Mouse (Mus musculus): ENCODE results near the gene Sapcd2. TPM values are rescaled to one million over a fixed set of nuclear protein-coding genes. Genes with fewer than 3 reads are reported as not detected.

Gene Sapcd2
- total RNA-seq (2023): 1.1 TPM

DNA sequence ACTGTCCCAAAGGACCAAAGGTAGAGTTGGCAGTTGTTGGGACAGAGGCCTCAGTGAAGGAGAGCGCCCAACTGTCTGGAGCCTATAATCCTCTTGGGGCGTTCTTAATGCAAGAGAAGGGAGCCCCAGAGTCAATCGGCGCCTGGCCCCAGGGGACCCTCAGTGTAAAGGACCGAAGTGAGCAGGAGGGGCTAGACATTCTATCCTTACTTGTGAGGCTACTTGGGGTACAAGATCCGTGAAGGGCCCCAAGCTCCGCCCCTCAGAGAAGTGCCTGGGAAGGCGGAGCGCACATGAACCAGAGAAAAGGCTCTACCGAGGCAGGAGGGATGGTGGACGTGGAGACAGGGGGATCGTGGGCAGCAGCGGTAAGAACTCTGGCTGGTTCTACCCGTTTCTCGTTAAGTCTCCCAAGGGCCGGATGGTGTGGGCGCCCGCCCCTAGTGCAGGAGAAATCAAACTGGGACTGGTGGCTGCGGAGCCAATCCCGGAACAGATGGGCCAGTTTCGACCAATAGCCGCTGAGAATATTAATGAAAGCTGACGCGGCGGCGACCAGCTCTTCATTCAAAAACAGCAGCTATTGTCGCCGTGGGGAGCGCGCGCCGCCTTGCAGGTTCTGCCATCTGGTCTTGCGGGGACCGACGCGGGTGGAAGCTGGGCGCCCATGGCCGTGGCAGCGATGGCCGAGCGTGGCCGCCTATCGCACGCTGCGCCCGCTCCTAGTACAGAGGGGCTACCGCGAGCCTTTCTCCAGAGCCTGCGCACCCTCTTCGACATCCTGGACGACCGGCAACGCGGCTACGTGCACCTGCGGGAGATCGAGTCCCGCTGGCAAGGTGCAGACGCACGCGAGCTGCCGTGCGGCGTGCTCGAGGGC lies at the start of gene Sapcd2:
Gene Sapcd2 (plus strand): TSS at position 558 of the 880 bp plus-strand sequence.

GRCm38 (mm10) chr2:25332286-25333160 lies 39.6 kb upstream of the Sapcd2 start, which contains the start of gene Man1b1:
Gene Man1b1 (plus strand): TSS chr2:25332338.

DNA sequence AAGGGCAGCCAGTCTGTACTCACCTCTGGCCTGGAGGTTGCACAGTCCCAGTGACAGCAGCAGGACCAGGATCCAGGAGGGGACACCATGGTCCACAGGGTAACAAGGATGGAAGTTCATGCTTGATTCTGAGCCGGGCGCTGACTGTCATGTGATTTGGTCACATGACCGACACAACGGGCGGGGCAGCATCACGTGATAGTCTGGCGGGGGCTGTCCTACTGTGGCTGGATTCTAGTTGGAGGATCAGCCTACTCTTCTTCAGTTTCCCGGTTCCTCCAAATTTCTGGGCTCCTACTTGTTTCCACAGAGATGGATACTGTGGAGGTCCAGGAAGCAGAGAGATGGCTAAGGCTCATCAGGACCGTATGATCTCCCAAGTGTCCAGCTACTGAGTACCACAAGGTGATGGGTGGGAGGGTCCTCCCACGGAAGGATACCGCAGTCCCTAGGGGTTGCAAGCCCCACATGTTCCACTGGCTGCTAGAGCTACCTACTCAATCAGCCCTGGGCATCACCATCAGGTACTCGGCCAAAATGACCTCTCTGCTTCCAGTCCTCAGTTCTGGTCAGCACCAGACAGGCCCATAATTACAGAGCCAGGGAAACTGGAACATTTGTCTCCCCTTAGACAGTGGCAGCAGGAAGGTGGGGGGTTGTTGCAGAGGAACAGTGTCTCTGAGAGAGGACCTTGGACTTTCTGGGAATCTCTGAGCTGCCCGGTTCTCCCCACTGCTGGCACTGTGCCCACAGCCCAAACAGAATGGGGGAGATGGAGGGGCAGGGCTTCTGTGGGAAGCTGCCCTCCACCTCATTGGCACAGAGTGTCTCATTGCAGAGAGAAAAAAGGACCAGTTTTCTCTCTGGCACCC lies 15.7 kb upstream of the Sapcd2 start, which contains the start of gene Dpp7:
Gene Dpp7 (minus strand): TSS at position 152 of the 872 bp plus-strand sequence.

GRCm38 (mm10) chr2:25365091-25365761 lies 6.9 kb upstream of the Sapcd2 start, which contains the start of gene Uap1l1:
Gene Uap1l1 (minus strand): TSS chr2:25365682.

GRCm38 (mm10) chr2:25395721-25396596 lies 23.8 kb downstream of the Sapcd2 start, which contains the start of gene Entpd2:
Gene Entpd2 (plus strand): TSS chr2:25395874.

GRCm38 (mm10) chr2:25399051-25399450 lies 26.9 kb downstream of the Sapcd2 start, which contains the start of gene Npdc1:
Gene Npdc1 (plus strand): TSS chr2:25399351.

DNA sequence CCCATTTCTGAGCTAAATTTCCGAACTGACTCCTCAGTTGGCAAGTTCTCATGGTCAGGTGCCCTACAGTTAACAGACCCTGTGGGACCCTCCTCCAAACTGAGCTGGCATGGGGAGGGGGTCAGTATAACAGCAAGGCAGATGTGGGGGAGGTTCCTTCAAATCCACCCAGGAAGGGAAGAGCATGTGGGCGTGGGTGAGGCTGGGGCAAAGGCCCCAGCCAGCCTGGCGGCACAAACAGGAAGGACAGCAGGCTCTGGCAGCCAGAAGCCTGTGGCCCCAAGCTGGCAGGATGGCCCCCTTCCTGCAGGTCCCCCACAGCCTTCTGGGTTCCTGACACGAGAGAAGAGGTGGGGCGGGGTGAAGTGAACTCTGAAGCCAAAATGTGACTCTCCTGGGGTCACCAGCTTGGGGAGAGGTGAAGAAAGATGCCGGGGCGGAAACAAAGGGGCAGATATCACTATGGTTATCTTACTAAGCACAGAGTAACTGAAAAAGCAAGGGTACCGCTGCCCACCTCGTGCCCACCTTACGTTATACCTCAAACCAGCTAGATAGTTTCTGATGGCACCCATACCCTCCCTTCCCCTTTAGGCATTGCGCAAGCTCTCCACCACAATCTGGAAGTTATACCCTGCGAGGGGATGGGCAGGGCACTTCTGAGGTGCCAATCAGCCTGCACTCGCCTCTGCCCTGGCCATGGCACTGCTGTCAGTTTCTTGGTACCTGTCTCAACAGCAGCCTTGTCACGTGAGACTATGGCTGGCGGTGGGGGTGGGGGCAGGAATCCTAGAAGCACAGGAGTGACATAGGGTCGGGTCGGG lies 50.7 kb downstream of the Sapcd2 start, which contains the start of gene Fut7:
Gene Fut7 (plus strand): TSS at position 681 of the 824 bp plus-strand sequence.

Other genes starting within 250 kb of the Sapcd2 start
- 7.0 TPM for gene Nrarp, start 191.6 kb upstream of the Sapcd2 start, total RNA-seq (2023)
- gene Tor4a, start 175.4 kb upstream of the Sapcd2 start, total RNA-seq (2023): 14.4 TPM
- 53.8 TPM for gene Nelfb, start 160.8 kb upstream of the Sapcd2 start, total RNA-seq (2023)
- gene Stpg3, start 157.7 kb upstream of the Sapcd2 start, total RNA-seq (2023): not detected
- not detected for gene Fam166a, start 153.6 kb upstream of the Sapcd2 start, total RNA-seq (2023)
- gene Tubb4b, start 147.6 kb upstream of the Sapcd2 start, total RNA-seq (2023): 103 TPM
- gene Slc34a3, start 138.0 kb upstream of the Sapcd2 start, total RNA-seq (2023): not detected
- not detected for gene Rnf224, start 135.5 kb upstream of the Sapcd2 start, total RNA-seq (2023)
- gene Rnf208, start 130.1 kb upstream of the Sapcd2 start, total RNA-seq (2023): 0.50 TPM
- not detected for gene Cysrt1, start 129.9 kb upstream of the Sapcd2 start, total RNA-seq (2023)
- 12.5 TPM for gene AL732309.1, start 125.5 kb upstream of the Sapcd2 start, total RNA-seq (2023)
- gene Tmem203, start 116.9 kb upstream of the Sapcd2 start, total RNA-seq (2023): 19.2 TPM
- 19.1 TPM for gene Tprn, start 109.7 kb upstream of the Sapcd2 start, total RNA-seq (2023)
- gene Ssna1, start 99.9 kb upstream of the Sapcd2 start, total RNA-seq (2023): 29.1 TPM
- gene Anapc2, start 99.8 kb upstream of the Sapcd2 start, total RNA-seq (2023): 100 TPM
- not detected for gene Tmem210, start 84.2 kb upstream of the Sapcd2 start, total RNA-seq (2023)
- gene Lrrc26, start 82.4 kb upstream of the Sapcd2 start, total RNA-seq (2023): not detected
- gene Grin1, start 53.1 kb upstream of the Sapcd2 start, total RNA-seq (2023): not detected
- gene Man1b1, start 40.0 kb upstream of the Sapcd2 start, total RNA-seq (2023): 44.3 TPM
- 16.8 TPM for gene Dpp7, start 16.0 kb upstream of the Sapcd2 start, total RNA-seq (2023)
- 5.7 TPM for gene Uap1l1, start 6.6 kb upstream of the Sapcd2 start, total RNA-seq (2023)
- gene Entpd2, start 23.6 kb downstream of the Sapcd2 start, total RNA-seq (2023): not detected
- 2.2 TPM for gene Npdc1, start 27.0 kb downstream of the Sapcd2 start, total RNA-seq (2023)
- 0.67 TPM for gene Fut7, start 50.9 kb downstream of the Sapcd2 start, total RNA-seq (2023)
- gene Abca2, start 56.4 kb downstream of the Sapcd2 start, total RNA-seq (2023): 67.3 TPM
- gene Clic3, start 84.5 kb downstream of the Sapcd2 start, total RNA-seq (2023): not detected
- gene Paxx, start 88.8 kb downstream of the Sapcd2 start, total RNA-seq (2023): 74.0 TPM
- not detected for gene Ptgds, start 97.7 kb downstream of the Sapcd2 start, total RNA-seq (2023)
- not detected for gene Lcn12, start 121.6 kb downstream of the Sapcd2 start, total RNA-seq (2023)
- 61.4 TPM for gene Fbxw5, start 128.4 kb downstream of the Sapcd2 start, total RNA-seq (2023)
- gene C8g, start 129.4 kb downstream of the Sapcd2 start, total RNA-seq (2023): 0.50 TPM
- 35.1 TPM for gene Traf2, start 174.6 kb downstream of the Sapcd2 start, total RNA-seq (2023)
- 98.0 TPM for gene Edf1, start 185.5 kb downstream of the Sapcd2 start, total RNA-seq (2023)
- 2.7 TPM for gene Mamdc4, start 202.5 kb downstream of the Sapcd2 start, total RNA-seq (2023)
- gene Phpt1, start 202.9 kb downstream of the Sapcd2 start, total RNA-seq (2023): 25.7 TPM
- 0.38 TPM for gene Ajm1, start 209.4 kb downstream of the Sapcd2 start, total RNA-seq (2023)
- gene Rabl6, start 236.2 kb downstream of the Sapcd2 start, total RNA-seq (2023): 100 TPM
- not detected for gene Ccdc183, start 245.4 kb downstream of the Sapcd2 start, total RNA-seq (2023)
- gene Tmem141, start 249.7 kb downstream of the Sapcd2 start, total RNA-seq (2023): 0.79 TPM

Measured in CD4-positive naive resting alpha-beta T cell, adult 76 days (primary cell).